Mouse (Mus musculus): ENCODE measurements around the gene Hist1h2bb.
"Not testable (repeated sequence)": the region's sequence is repeated elsewhere in the genome, so short reads cannot be mapped to it uniquely, and the experiment has no call there.

Gene Hist1h2bb

GRCm38 (mm10) chr13:23746201-23747080 is at the start of gene Hist1h2bb:
Hist1h2bb (plus strand) TSS chr13:23746734.
- DNase-seq (ENCODE audit: low spot score) = peak; percentile 93

GRCm38 (mm10) chr13:23697491-23698299 is 48.8 kb upstream of the Hist1h2bb start:
- peak; percentile 73 for DNase-seq (ENCODE audit: low spot score)

GRCm38 (mm10) chr13:23698300-23698693 is 48.2 kb upstream of the Hist1h2bb start, which contains the start of gene Hist1h4c:
Hist1h4c (minus strand) TSS chr13:23698454.
- peak; percentile 100 for DNase-seq (ENCODE audit: low spot score)

- peak; percentile 1 for DNase-seq (ENCODE audit: low spot score)
Measured at GRCm38 (mm10) chr13:23698996-23699395, 47.5 kb upstream of the Hist1h2bb start.

GRCm38 (mm10) chr13:23699767-23700166 is 46.8 kb upstream of the Hist1h2bb start:
- no peak for DNase-seq (ENCODE audit: low spot score)

GRCm38 (mm10) chr13:23700786-23701520 is 45.6 kb upstream of the Hist1h2bb start:
- DNase-seq (ENCODE audit: low spot score) = peak; percentile 76

- no peak for DNase-seq (ENCODE audit: low spot score)
Measured at GRCm38 (mm10) chr13:23702220-23702619, 44.3 kb upstream of the Hist1h2bb start.

- not testable (repeated sequence) for DNase-seq (ENCODE audit: low spot score)
Measured at GRCm38 (mm10) chr13:23702801-23703200, 43.7 kb upstream of the Hist1h2bb start.

- no peak for DNase-seq (ENCODE audit: low spot score)
Measured at GRCm38 (mm10) chr13:23705751-23706356, 40.7 kb upstream of the Hist1h2bb start.

- DNase-seq (ENCODE audit: low spot score) = no peak
Measured at GRCm38 (mm10) chr13:23706771-23707170, 39.8 kb upstream of the Hist1h2bb start.

GRCm38 (mm10) chr13:23708041-23708440 is 38.5 kb upstream of the Hist1h2bb start:
- no peak for DNase-seq (ENCODE audit: low spot score)

- no peak for DNase-seq (ENCODE audit: low spot score)
Measured at GRCm38 (mm10) chr13:23708654-23709053, 37.9 kb upstream of the Hist1h2bb start.

GRCm38 (mm10) chr13:23709714-23710373 is 36.7 kb upstream of the Hist1h2bb start:
- DNase-seq (ENCODE audit: low spot score) = no peak

- DNase-seq (ENCODE audit: low spot score) = peak; percentile 47
Measured at GRCm38 (mm10) chr13:23710374-23711089, 36.0 kb upstream of the Hist1h2bb start, which contains the start of gene Hfe. Hfe (minus strand) TSS chr13:23710854.

- no peak for DNase-seq (ENCODE audit: low spot score)
Measured at GRCm38 (mm10) chr13:23716261-23717042, 30.1 kb upstream of the Hist1h2bb start.

GRCm38 (mm10) chr13:23717176-23717575 is 29.4 kb upstream of the Hist1h2bb start:
- no peak for DNase-seq (ENCODE audit: low spot score)

GRCm38 (mm10) chr13:23717593-23718245 is 28.8 kb upstream of the Hist1h2bb start:
- DNase-seq (ENCODE audit: low spot score) = not testable (repeated sequence)

GRCm38 (mm10) chr13:23724239-23724638 is 22.3 kb upstream of the Hist1h2bb start:
- no peak for DNase-seq (ENCODE audit: low spot score)

GRCm38 (mm10) chr13:23725213-23725612 is 21.3 kb upstream of the Hist1h2bb start:
- DNase-seq (ENCODE audit: low spot score) = no peak

All from yolk sac, embryonic 10.5 days (tissue).